Mouse (Mus musculus) C2C12 (cell line): ENCODE measurements at regions not wholly inside any gene's neighbourhood (a gene's known extent, or its start where the extent isn't known, plus 50 kb on each side); places are given as distances from the start of the nearest gene placed in this dataset.

Experiments
- CEBPB ChIP-seq: IDR thresholded peaks from one replicate; pipeline ENCODE4 v1.6.1; 2011; ENCODE audit warnings: low read depth, mild to moderate bottlenecking, control low read depth, moderate library complexity
- CTCF ChIP-seq: IDR thresholded peaks from one replicate; pipeline ENCODE4 v1.5.1; 2011; ENCODE audit not compliant: control insufficient read depth, insufficient read depth, insufficient read length
- MAX ChIP-seq: IDR thresholded peaks from one replicate; pipeline ENCODE4 v1.6.1; 2011; ENCODE audit warnings: mild to moderate bottlenecking, control low read depth
- USF1 ChIP-seq: IDR thresholded peaks from one replicate; pipeline ENCODE4 v1.6.1; 2011; ENCODE audit warnings: low read depth, mild to moderate bottlenecking, control low read depth, moderate library complexity

- TF ChIP-seq CEBPB (no peak), CTCF (no peak), MAX (no peak), USF1 (no peak)
Observed at GRCm38 (mm10) chr8:35268986-35269385, 496.6 kb upstream of the Gm19410 start.
